Mouse (Mus musculus) hindbrain, embryonic 11.5 days (tissue): Measurements from ENCODE around the gene Wdr31. TPM values are rescaled to one million over a fixed set of nuclear protein-coding genes. Genes with fewer than 3 reads are reported as not detected.

Experiments
- ATAC-seq: fragments of 200-750 bp; cut with Nextera tagmentation; 2 replicates; pipeline ENCODE4 v1.8.0; 2017; ENCODE audit warnings: mild to moderate bottlenecking, moderate TSS enrichment, moderate library complexity; ENCODE audit not compliant: low FRiP score
- DNase-seq: peaks from one replicate; pipeline ENCODE4 v3.0.0-alpha.2; 2015; ENCODE audit warnings: low spot score
- H3K27ac ChIP-seq: fragments of 300-500 bp; sonication (generic); 2 replicates; pipeline ENCODE4 v1.5.1; 2014; ENCODE audit warnings: mild to moderate bottlenecking, low read depth, low read length
- H3K27me3 ChIP-seq: fragments of 300-500 bp; sonication (generic); 2 replicates; pipeline ENCODE4 v1.6.1; 2014; ENCODE audit warnings: mild to moderate bottlenecking, low read length, moderate library complexity, mixed read lengths; ENCODE audit not compliant: control insufficient read depth, insufficient read depth
- H3K36me3 ChIP-seq: fragments of 300-500 bp; sonication (generic); 2 replicates; pipeline ENCODE4 v1.6.1; 2014; ENCODE audit warnings: mild to moderate bottlenecking, low read length, moderate library complexity, mixed read lengths; ENCODE audit not compliant: control insufficient read depth, insufficient read depth
- H3K4me1 ChIP-seq: fragments of 300-500 bp; sonication (generic); replicated peaks from 2 replicates; pipeline ENCODE4 v1.6.1; 2014; ENCODE audit warnings: low read length, mixed read lengths; ENCODE audit not compliant: control insufficient read depth, insufficient read depth
- H3K4me2 ChIP-seq: fragments of 300-500 bp; sonication (generic); replicated peaks from 2 replicates; pipeline ENCODE4 v1.6.1; 2014; ENCODE audit warnings: mild to moderate bottlenecking, low read depth, low read length
- H3K4me3 ChIP-seq: fragments of 300-500 bp; sonication (generic); 2 replicates; pipeline ENCODE4 v1.5.1; 2014; ENCODE audit warnings: low read depth, low read length
- H3K9ac ChIP-seq: fragments of 300-500 bp; sonication (generic); 2 replicates; pipeline ENCODE4 v1.6.1; 2014; ENCODE audit warnings: low read depth, low read length
- H3K9me3 ChIP-seq: fragments of 300-500 bp; sonication (generic); 2 replicates; pipeline ENCODE4 v1.6.1; 2016; ENCODE audit warnings: low read length; ENCODE audit not compliant: control insufficient read depth
- WGBS: fragments of 180-500 bp; shearing (Covaris S2); extraction: QIAGEN DNeasy Blood & Tissue Kit; methylation state at CpG from one replicate; pipeline ENCODE4 v1.1.7; 2014; 5-methylcytosine and 5-hydroxymethylcytosine counted together
- polyA plus RNA-seq: library from polyadenylated mRNA; unstranded; fragments of >200 nt; fragmentation: Nextera tagmentation; extraction: Ambion mirVana; gene quantifications from 2 replicates; pipeline ENCODE4 v1.2.1, GENCODE M21; 2014

The Wdr31 gene
- 6.4 and 6.9 TPM in 2 replicates for polyA plus RNA-seq

DNA sequence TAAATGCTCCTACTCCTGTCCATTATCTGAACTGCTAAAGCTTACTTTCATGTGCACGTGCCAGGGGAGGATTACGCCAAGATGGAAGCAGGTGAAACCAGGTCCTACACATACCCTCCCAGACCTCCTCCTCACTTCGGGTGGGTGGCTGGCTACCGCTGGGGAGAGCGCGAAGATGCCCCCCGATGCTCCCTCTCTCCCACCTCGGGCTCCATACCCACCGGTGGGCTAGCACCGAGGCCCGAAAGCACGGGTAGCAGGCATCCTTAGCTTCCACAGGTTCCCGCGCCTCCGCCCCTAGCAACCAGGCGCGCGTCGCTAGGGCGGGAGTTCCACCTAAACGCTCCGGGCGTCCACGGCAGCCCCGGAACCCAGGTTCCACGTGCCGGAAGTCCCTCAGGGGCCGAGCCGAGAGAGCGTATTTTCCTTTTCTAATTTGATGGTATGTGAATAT lies at the start of gene Wdr31:
Gene Wdr31, minus strand, starts transcription at position 299 of the 454 bp plus-strand sequence.
- Histone ChIP-seq H3K36me3 (no peaks in the 10 kb centered on the region), H3K27me3 (no peaks in the 10 kb centered on the region), H3K9ac (peak within 1 kb of the TSS; percentile 57), H3K4me3 (peak within 1 kb of the TSS; percentile 47), H3K27ac (no peak within 1 kb of the TSS), H3K9me3 (no peaks in the 10 kb centered on the region), H3K4me1 (no peaks in the 10 kb centered on the region), H3K4me2 (peak within 1 kb of the TSS; percentile 74)
- peak; percentile 95 for ATAC-seq
- 1% methylated on average over 30 of the region's 30 CpGs for WGBS
- DNase-seq, result peak; percentile 89

DNA sequence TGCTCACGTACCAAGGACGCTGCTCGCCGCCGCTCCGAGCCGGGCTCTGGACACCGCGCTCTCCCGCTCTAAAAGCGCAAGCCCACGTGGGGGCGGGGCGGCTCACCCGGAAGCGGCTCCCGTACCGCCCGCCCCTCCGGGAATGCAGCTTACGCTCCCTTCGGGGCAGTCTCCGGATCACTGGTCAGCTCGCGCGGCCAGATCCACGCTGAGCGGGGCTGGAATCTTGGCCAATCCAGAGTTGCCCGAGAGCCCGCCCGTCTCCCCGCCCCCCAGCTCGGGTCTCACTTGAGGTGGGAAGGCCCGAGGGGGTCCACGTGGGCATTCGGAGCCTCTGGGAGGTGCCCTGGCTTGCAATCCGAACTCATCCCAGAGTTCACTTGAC lies 49.1 kb upstream of the Wdr31 start, which contains the start of gene Alad:
Gene Alad, minus strand, starts transcription at position 70 of the 385 bp plus-strand sequence.
- no peaks in the 10 kb centered on the region for H3K27me3 ChIP-seq
- ATAC-seq (peak; percentile 88), DNase-seq (peak; percentile 89)
- no peaks in the 10 kb centered on the region for H3K36me3 ChIP-seq
- peak within 1 kb of the TSS; percentile 34 for H3K27ac ChIP-seq
- peak within 1 kb of the TSS; percentile 48 for H3K4me3 ChIP-seq
- peaks cover 3% of the 10 kb centered on the region; the same call in 1 of the 2 replicates for H3K4me1 ChIP-seq
- no peaks in the 10 kb centered on the region for H3K9me3 ChIP-seq
- peak within 1 kb of the TSS; percentile 68 for H3K9ac ChIP-seq
- peak within 1 kb of the TSS; percentile 62 for H3K4me2 ChIP-seq
- WGBS, result 0% methylated on average over 18 of the region's 37 CpGs

DNA sequence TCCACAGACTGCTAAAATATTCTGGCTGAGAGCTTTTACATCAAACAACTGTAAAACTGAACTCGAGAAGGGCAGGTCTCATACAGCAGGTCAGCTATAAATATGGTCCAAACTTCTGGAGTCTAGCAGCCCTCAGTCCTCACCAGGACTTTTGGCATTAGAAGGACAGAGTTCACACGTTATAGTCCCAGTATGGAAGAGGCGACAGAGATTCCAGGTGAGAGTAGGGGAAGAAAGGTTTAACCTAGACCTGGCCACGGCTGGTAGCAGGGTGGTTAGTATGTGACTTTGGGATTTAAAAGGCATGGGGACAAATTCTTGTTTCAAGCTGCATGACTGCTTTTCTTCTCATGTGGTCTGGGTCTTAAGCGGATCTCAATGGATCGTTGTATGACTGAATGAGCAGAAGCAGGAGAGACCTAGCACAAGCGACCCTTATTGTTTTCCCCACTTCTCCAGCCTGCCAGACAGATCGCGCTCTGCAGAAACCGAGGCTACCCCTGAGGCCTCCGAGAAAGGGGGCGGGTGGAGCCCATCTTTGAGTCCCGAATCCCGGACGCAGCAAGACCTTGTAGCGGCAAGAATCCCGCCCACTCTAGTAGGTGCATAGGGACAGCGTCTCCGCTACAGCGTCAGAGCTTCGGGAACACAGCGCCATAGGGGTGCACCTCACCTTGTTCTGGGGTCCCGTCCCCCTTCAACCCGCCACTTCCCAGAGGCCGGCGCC lies 48.6 kb upstream of the Wdr31 start:
- Histone ChIP-seq H3K27ac (peak overlapping the region; percentile 34), H3K9ac (peak overlapping the region; percentile 68), H3K27me3 (no peaks in the 10 kb centered on the region), H3K36me3 (no peaks in the 10 kb centered on the region), H3K4me1 (peaks cover 3% of the 10 kb centered on the region; the same call in 1 of the 2 replicates), H3K4me2 (peak overlapping the region; percentile 62), H3K4me3 (peak overlapping the region; percentile 48), H3K9me3 (no peaks in the 10 kb centered on the region)
- ATAC-seq (peak; percentile 80), DNase-seq (no peak)
- WGBS, result 3% methylated on average over 26 of the region's 26 CpGs

DNA sequence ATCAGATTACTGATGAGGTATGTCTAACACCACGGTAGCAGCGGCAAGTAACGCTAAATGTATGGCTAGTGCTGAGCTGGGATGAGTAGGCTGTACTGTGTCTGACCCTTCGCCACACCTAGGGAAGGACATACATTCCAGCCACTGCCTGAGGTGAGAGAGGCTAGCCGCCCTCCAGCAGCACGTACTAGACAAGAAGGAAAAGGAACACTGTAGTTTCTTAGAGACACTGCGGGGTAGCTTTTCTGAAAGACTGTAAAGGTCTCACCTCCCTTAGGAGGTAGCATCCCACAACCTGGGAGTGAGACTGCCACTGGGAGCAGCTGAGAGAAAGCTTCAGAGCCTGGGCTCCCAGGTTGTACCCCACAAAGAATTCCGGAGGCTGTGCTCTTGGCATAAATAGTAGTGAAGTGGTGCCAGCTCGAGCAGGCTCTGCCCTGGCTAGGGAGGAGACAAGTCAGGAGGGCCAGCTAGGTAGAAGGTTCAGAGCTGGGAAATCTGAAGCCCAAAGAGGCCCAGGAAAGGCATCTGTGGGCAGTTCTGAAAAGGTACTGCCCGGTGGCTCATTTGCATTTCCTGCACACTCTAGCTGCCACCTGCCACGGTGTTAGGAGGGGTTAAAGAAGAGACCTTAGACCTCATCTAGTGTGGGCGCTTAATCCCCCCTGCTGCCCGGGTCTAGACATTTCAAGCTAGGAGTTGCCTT lies 47.9 kb upstream of the Wdr31 start:
- peak; percentile 13 for DNase-seq

DNA sequence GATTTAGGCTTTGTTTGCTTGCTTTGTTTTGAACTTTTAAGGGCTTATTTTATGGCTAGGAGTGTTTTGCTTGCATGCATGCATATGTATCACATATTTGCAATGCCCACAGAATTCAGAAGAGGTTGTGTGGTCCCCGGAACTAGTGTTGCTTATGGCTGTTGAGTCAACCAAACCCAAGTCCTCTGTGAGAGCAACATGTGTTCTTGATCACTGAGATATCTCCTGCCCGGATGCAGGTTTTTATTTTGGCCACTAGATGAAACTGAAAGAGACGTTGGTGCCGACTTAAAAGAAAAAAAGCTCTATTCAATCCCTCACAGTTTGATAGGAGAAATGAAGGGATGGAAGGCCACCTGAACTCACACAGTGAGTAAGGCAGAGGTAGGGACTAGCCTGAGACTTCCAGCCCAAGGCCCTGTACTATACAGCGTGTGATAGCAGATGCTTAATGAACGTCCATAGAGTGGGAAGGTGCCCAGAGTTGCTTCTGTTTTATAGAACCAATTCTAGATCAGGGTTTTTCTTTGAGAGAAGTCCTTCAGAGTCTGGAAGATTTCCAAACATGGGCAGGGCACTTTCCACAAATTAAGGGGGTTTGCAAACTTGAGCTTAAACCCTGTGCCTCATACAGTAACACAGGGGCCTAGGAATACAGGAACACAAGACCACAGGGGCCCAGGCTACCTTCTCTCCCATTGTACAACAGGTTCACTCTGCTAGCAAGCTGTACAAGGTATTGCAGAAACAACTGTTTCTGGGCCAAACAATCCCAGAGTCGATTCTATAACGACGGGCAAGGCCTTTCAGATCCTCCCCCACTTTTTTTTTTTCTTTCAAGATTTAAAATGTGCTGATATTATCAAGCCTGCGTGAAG lies 47.1 kb upstream of the Wdr31 start:
- ATAC-seq, result no peak
- 81% methylated on average over 10 of the region's 10 CpGs for WGBS
- no peak overlapping the region for H3K9ac ChIP-seq
- H3K4me1 ChIP-seq, result peaks cover 3% of the 10 kb centered on the region; the same call in 1 of the 2 replicates
- H3K4me2 ChIP-seq, result no peak overlapping the region
- DNase-seq, result no peak
- H3K4me3 ChIP-seq, result no peak overlapping the region
- no peaks in the 10 kb centered on the region for H3K36me3 ChIP-seq
- no peaks in the 10 kb centered on the region for H3K9me3 ChIP-seq
- no peaks in the 10 kb centered on the region for H3K27me3 ChIP-seq
- 0 out of 2 replicates have a peak overlapping the region, but pooled peaks have one; percentile 42 for H3K27ac ChIP-seq

More for the DNA sequence above, 47.9 kb upstream of the Wdr31 start:
- Histone ChIP-seq H3K4me2 (peak overlapping the region; percentile 62), H3K9me3 (no peaks in the 10 kb centered on the region), H3K9ac (peak overlapping the region; percentile 68; the same call in 1 of the 2 replicates), H3K27ac (no peak overlapping the region), H3K4me1 (peaks cover 3% of the 10 kb centered on the region; the same call in 1 of the 2 replicates), H3K27me3 (no peaks in the 10 kb centered on the region), H3K4me3 (peak overlapping the region; percentile 48), H3K36me3 (no peaks in the 10 kb centered on the region)
- ATAC-seq, result no peak
- 60% methylated on average over 13 of the region's 13 CpGs for WGBS

DNA sequence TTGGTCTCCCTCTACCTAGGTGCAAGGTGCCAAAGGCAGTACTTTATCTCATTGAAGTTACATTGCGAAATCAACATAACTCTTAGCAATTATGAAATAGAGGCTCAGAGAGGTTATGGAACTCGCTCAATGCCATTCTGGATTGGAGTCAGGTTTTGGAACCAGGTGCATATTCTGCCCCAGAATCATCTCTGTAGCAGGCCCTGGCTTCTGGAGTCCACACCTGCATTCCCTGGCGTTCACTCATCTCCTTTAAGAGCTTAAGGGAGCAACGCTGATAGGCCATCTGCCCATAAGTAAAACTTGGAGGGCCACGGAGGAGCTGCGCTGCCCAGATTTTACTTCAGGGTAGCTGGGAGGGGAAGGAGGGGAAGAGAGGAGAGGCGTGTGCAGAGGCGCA lies 46.4 kb upstream of the Wdr31 start:
- DNase-seq, result no peak
- no peaks in the 10 kb centered on the region for H3K36me3 ChIP-seq
- H3K9ac ChIP-seq, result no peak overlapping the region
- H3K4me1 ChIP-seq, result peaks cover 3% of the 10 kb centered on the region; the same call in 1 of the 2 replicates
- no peak for ATAC-seq
- no peak overlapping the region for H3K4me3 ChIP-seq
- H3K27ac ChIP-seq, result 0 out of 2 replicates have a peak overlapping the region, but pooled peaks have one; percentile 42
- 92% methylated on average over 8 of the region's 8 CpGs for WGBS
- H3K27me3 ChIP-seq, result no peaks in the 10 kb centered on the region
- no peak overlapping the region for H3K4me2 ChIP-seq
- H3K9me3 ChIP-seq, result no peaks in the 10 kb centered on the region

DNA sequence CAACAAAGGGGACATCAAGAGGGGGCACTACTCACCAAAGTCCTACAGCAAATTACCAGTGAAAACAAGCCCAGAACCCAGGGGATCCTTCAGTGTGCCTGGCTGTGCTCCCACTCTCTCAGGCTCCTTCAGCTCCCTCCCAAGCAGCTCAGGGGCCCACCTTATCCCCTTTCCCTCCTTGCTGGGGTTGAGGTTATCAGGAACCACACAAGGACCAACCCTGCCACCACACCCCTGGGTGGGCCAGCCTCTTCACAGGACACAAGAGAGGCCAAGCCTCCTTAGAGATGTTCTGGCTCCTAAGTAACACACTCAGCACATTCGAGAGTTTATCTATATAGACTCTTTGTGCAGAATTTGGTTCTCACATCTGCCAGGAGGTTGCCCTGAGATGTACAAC lies 45.9 kb upstream of the Wdr31 start:
- no peak overlapping the region for H3K27ac ChIP-seq
- no peaks in the 10 kb centered on the region for H3K9me3 ChIP-seq
- H3K36me3 ChIP-seq, result no peaks in the 10 kb centered on the region
- no peak overlapping the region for H3K4me2 ChIP-seq
- H3K4me3 ChIP-seq, result no peak overlapping the region
- 92% methylated on average over 1 of the region's 1 CpGs for WGBS
- H3K4me1 ChIP-seq, result peaks cover 3% of the 10 kb centered on the region; the same call in 1 of the 2 replicates
- H3K9ac ChIP-seq, result no peak overlapping the region
- no peak for ATAC-seq
- no peak for DNase-seq
- H3K27me3 ChIP-seq, result no peaks in the 10 kb centered on the region

DNA sequence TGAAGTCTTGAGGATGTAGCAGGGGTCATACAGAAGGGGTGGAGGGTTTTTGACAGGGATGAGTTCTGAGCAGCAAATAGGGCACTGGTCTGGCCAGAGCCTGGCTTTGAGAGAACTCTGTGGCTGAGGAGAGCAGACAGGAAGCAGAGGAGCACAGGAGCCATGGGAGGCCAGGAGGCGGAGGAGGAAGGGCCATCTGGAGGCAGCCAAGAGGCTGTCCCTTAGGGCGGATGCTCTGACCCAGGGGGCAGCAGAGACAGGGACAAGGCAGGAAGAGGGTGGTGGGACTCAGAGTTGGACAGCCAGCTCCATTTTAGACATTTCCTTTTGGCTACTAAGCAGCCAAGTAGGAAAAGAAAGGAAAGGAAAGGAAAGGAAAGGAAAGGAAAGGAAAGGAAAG lies 45.4 kb upstream of the Wdr31 start:
- ATAC-seq (no peak), DNase-seq (no peak)
- Histone ChIP-seq H3K27ac (no peak overlapping the region), H3K4me3 (no peak overlapping the region), H3K27me3 (no peaks in the 10 kb centered on the region), H3K36me3 (no peaks in the 10 kb centered on the region), H3K9me3 (no peaks in the 10 kb centered on the region), H3K4me1 (peaks cover 3% of the 10 kb centered on the region; the same call in 1 of the 2 replicates), H3K4me2 (no peak overlapping the region), H3K9ac (no peak overlapping the region)
- WGBS, result 30% methylated on average over 2 of the region's 2 CpGs
